Mouse (Mus musculus): ENCODE measurements around the gene Zfr2. TPM values are rescaled to one million over a fixed set of nuclear protein-coding genes. Genes with fewer than 3 reads are reported as not detected.
A peak's percentile ranks its signal among the peaks of the same experiment; 100 is the strongest.

Zfr2 gene
- total RNA-seq, 2 experiments from 2014 or later, result 54.9 to 72.9 TPM

- no peak for DNase-seq (ENCODE audit: low spot score in 2 of 2)
Measured at GRCm38 (mm10) chr10:81297845-81298244, 64.9 kb downstream of the Zfr2 start.

GRCm38 (mm10) chr10:81298369-81299100, 65.6 kb downstream of the Zfr2 start:
- DNase-seq (ENCODE audit: low spot score in 2 of 2), result peak; percentile 70 to 79
- intact Hi-C loops (cut with DNase I), result no loop called here

More at GRCm38 (mm10) chr10:81297845-81298244, 64.9 kb downstream of the Zfr2 start:
- intact Hi-C loops (cut with DNase I), result no loop called here

- intact Hi-C loops (cut with DNase I), result no loop called here
Measured at GRCm38 (mm10) chr10:81299585-81300351, 66.8 kb downstream of the Zfr2 start.

GRCm38 (mm10) chr10:81300352-81300907, 67.5 kb downstream of the Zfr2 start:
- DNase-seq (ENCODE audit: low spot score in 2 of 2), result no peak
- intact Hi-C loops (cut with DNase I), result no loop called here

More at GRCm38 (mm10) chr10:81299585-81300351, 66.8 kb downstream of the Zfr2 start:
- no peak for DNase-seq (ENCODE audit: low spot score in 2 of 2)

- intact Hi-C loops (cut with DNase I), result no loop called here
- no peak for DNase-seq (ENCODE audit: low spot score in 2 of 2)
Measured at GRCm38 (mm10) chr10:81301321-81301720, 68.4 kb downstream of the Zfr2 start.

Small RNA genes lying within 50 kb of the gene (microRNA-seq; reads per million reads assigned to microRNA genes)
- gene Mir3057, result 29.2 reads per million, percentile 44 among the genes with 10 or more reads in this experiment

Other genes starting within 250 kb of the Zfr2 start
- 100 to 1,000 TPM in 1 of 2 experiments, 10 to 100 TPM in 1; 97.9 to 136 TPM for gene Gng7, start 218.2 kb upstream of the Zfr2 start, total RNA-seq (2021)
- gene Diras1, start 207.5 kb upstream of the Zfr2 start, total RNA-seq (2021), result 100 to 1,000 TPM; 102 to 111 TPM
- 10 to 100 TPM; 66.9 to 74.2 TPM for gene Slc39a3, start 195.7 kb upstream of the Zfr2 start, total RNA-seq (2021)
- gene Sgta, start 173.0 kb upstream of the Zfr2 start, total RNA-seq (2021), result 100 to 1,000 TPM; 169 to 176 TPM
- gene Thop1, start 163.1 kb upstream of the Zfr2 start, total RNA-seq (2021), result 10 to 100 TPM; 47.0 to 49.8 TPM
- gene Creb3l3, start 134.3 kb upstream of the Zfr2 start, total RNA-seq (2021), result under 1 TPM; 0.23 to 0.72 TPM
- 100 to 1,000 TPM; 120 to 133 TPM for gene Map2k2, start 127.2 kb upstream of the Zfr2 start, total RNA-seq (2021)
- gene Zbtb7a, start 97.9 kb upstream of the Zfr2 start, total RNA-seq (2021), result 100 to 1,000 TPM; 120 to 133 TPM
- 10 to 100 TPM; 26.7 to 31.8 TPM for gene Pias4, start 65.2 kb upstream of the Zfr2 start, total RNA-seq (2021)
- 100 to 1,000 TPM; 857 to 954 TPM for gene Eef2, start 56.5 kb upstream of the Zfr2 start, total RNA-seq (2021)
- 10 to 100 TPM; 75.0 to 76.4 TPM for gene Dapk3, start 50.1 kb upstream of the Zfr2 start, total RNA-seq (2021)
- gene 4930442H23Rik, start 49.3 kb upstream of the Zfr2 start, total RNA-seq (2021), result not detected
- gene Nmrk2, start 31.1 kb upstream of the Zfr2 start, total RNA-seq (2021), result under 1 TPM in 1 of 2 experiments, not detected in 1; 0.34 TPM
- 100 to 1,000 TPM; 202 to 212 TPM for gene Atcay, start 2.3 kb upstream of the Zfr2 start, total RNA-seq (2021)
- gene Matk, start 19.8 kb downstream of the Zfr2 start, total RNA-seq (2021), result 100 to 1,000 TPM; 191 to 213 TPM
- 10 to 100 TPM; 43.0 to 48.2 TPM for gene Mrpl54, start 33.8 kb downstream of the Zfr2 start, total RNA-seq (2021)
- gene Apba3, start 33.8 kb downstream of the Zfr2 start, total RNA-seq (2021), result 10 to 100 TPM; 30.1 to 39.3 TPM
- gene Tjp3, start 58.4 kb downstream of the Zfr2 start, total RNA-seq (2021), result under 1 TPM in 1 of 2 experiments, not detected in 1; 0.50 TPM
- 100 to 1,000 TPM; 419 to 450 TPM for gene Pip5k1c, start 59.8 kb downstream of the Zfr2 start, total RNA-seq (2021)
- 10 to 100 TPM; 29.7 to 31.7 TPM for gene Cactin, start 87.9 kb downstream of the Zfr2 start, total RNA-seq (2021)
- under 1 TPM; 0.45 to 0.99 TPM for gene Tbxa2r, start 95.6 kb downstream of the Zfr2 start, total RNA-seq (2021)
- 1 to 10 TPM; 1.4 to 1.8 TPM for gene Gipc3, start 110.1 kb downstream of the Zfr2 start, total RNA-seq (2021)
- gene Hmg20b, start 117.3 kb downstream of the Zfr2 start, total RNA-seq (2021), result 10 to 100 TPM; 27.0 to 35.5 TPM
- 10 to 100 TPM; 39.6 to 40.9 TPM for gene Mfsd12, start 124.3 kb downstream of the Zfr2 start, total RNA-seq (2021)
- gene 4930404N11Rik, start 132.7 kb downstream of the Zfr2 start, total RNA-seq (2021), result 1 to 10 TPM in 1 of 2 experiments, under 1 TPM in 1; 0.49 to 2.2 TPM
- 10 to 100 TPM; 67.8 to 72.2 TPM for gene Fzr1, start 145.4 kb downstream of the Zfr2 start, total RNA-seq (2021)
- gene Dohh, start 151.3 kb downstream of the Zfr2 start, total RNA-seq (2021), result 100 to 1,000 TPM in 1 of 2 experiments, 10 to 100 TPM in 1; 80.0 to 103 TPM
- gene Gm48551, start 151.3 kb downstream of the Zfr2 start, total RNA-seq (2021), result 1 to 10 TPM; 2.5 to 4.3 TPM
- 1 to 10 TPM; 1.9 to 4.9 TPM for gene Gm48552, start 155.8 kb downstream of the Zfr2 start, total RNA-seq (2021)
- gene Smim24, start 159.9 kb downstream of the Zfr2 start, total RNA-seq (2021), result under 1 TPM; 0.77 to 0.94 TPM
- 10 to 100 TPM; 87.9 to 96.9 TPM for gene Nfic, start 222.5 kb downstream of the Zfr2 start, total RNA-seq (2021)
- 100 to 1,000 TPM; 256 to 303 TPM for gene Celf5, start 249.6 kb downstream of the Zfr2 start, total RNA-seq (2021)

All from left cerebral cortex, postnatal 36 days (tissue).